Mouse (Mus musculus) MEL (cell line): ENCODE results near the gene Pak6. TPM values are rescaled to one million over a fixed set of nuclear protein-coding genes. Genes with fewer than 3 reads are reported as not detected.

ENCODE experiments used
- DNase-seq: peaks from one replicate; pipeline ENCODE4 v3.0.0; 2011; ENCODE audit warnings: low read depth, low spot score
- H3K27ac ChIP-seq: 2 replicates; pipeline ENCODE4 v1.5.1; 2012; ENCODE audit warnings: low read depth, mild to moderate bottlenecking, control low read depth, low read length, moderate library complexity; ENCODE audit not compliant: control insufficient read depth
- H3K27me3 ChIP-seq, 2 experiments: fragments of 150-350 bp in 1 of 2; sonication (generic) in 1 of 2; 2 replicates each; pipeline ENCODE4 v1.6.1; 2012; ENCODE audit warnings: low read length in 2 of 2, mild to moderate bottlenecking in 2 of 2, improper control_type of control experiment in 1 of 2, moderate library complexity in 1 of 2; ENCODE audit not compliant: insufficient read depth in 2 of 2, control insufficient read depth in 1 of 2
- H3K36me3 ChIP-seq, 2 experiments: 2 replicates each; pipeline ENCODE4 v1.6.1; 2012 to 2014; ENCODE audit warnings: low read length in 2 of 2, improper control_type of control experiment in 1 of 2, inconsistent platforms in 1 of 2, mild to moderate bottlenecking in 1 of 2; ENCODE audit not compliant: insufficient read depth in 2 of 2, control insufficient read depth in 1 of 2
- H3K4me1 ChIP-seq, 2 experiments: fragments of 150-350 bp in 1 of 2; sonication (generic) in 1 of 2; 2 replicates each; pipeline ENCODE4 v1.6.1; 2012; ENCODE audit warnings: low read length in 2 of 2, improper control_type of control experiment in 1 of 2, mild to moderate bottlenecking in 1 of 2; ENCODE audit not compliant: insufficient read depth in 2 of 2, control insufficient read depth in 1 of 2
- H3K4me3 ChIP-seq, 2 experiments: fragments of 150-350 bp in 1 of 2; sonication (generic) in 1 of 2; 2 replicates each; pipeline ENCODE4 v1.5.1; 2012; ENCODE audit warnings: low read depth in 2 of 2, low read length in 2 of 2, mild to moderate bottlenecking in 2 of 2, moderate library complexity in 2 of 2, control low read depth in 1 of 2, improper control_type of control experiment in 1 of 2; ENCODE audit not compliant: control insufficient read depth in 1 of 2, insufficient read depth in 1 of 2
- H3K79me2 ChIP-seq: 2 replicates; pipeline ENCODE4 v1.6.1; 2012; ENCODE audit warnings: mild to moderate bottlenecking, low read length, moderate library complexity; ENCODE audit not compliant: control insufficient read depth, poor library complexity, insufficient read depth
- H3K9ac ChIP-seq: 2 replicates; pipeline ENCODE4 v1.6.1; 2012; ENCODE audit warnings: low read depth, mild to moderate bottlenecking, control low read depth, low read length, moderate library complexity; ENCODE audit not compliant: control insufficient read depth, poor library complexity, severe bottlenecking
- H3K9me3 ChIP-seq: fragments of 150-350 bp; sonication (generic); replicated peaks from 2 replicates; pipeline ENCODE4 v1.6.1; 2012; ENCODE audit warnings: mild to moderate bottlenecking, low read length, improper control_type of control experiment, moderate library complexity; ENCODE audit not compliant: insufficient read depth
- CHD2 ChIP-seq: IDR thresholded peaks from 2 replicates; pipeline ENCODE4 v1.6.1; 2011; ENCODE audit warnings: low read length, improper control_type of control experiment
- ELF1 ChIP-seq: IDR thresholded peaks from 2 replicates; pipeline ENCODE4 v1.6.1; 2014; ENCODE audit warnings: low read depth, mild to moderate bottlenecking, inconsistent platforms, low read length, improper control_type of control experiment, moderate library complexity
- GABPA ChIP-seq: IDR thresholded peaks from 2 replicates; pipeline ENCODE4 v1.6.1; 2012; ENCODE audit warnings: low read depth, mild to moderate bottlenecking, inconsistent platforms, low read length, improper control_type of control experiment, moderate library complexity
- GATA1 ChIP-seq: IDR thresholded peaks from 2 replicates; pipeline ENCODE4 v1.6.1; 2011; ENCODE audit warnings: low read depth, low read length, improper control_type of control experiment
- JUND ChIP-seq: IDR thresholded peaks from 2 replicates; pipeline ENCODE4 v1.6.1; 2011; ENCODE audit warnings: low read depth, mild to moderate bottlenecking, improper control_type of control experiment, low read length
- MAFK ChIP-seq: IDR thresholded peaks from 2 replicates; pipeline ENCODE4 v1.6.1; 2011; ENCODE audit warnings: low read depth, mild to moderate bottlenecking, low read length, improper control_type of control experiment, borderline replicate concordance
- MAX ChIP-seq: IDR thresholded peaks from 2 replicates; pipeline ENCODE4 v1.6.1; 2011; ENCODE audit warnings: low read length, improper control_type of control experiment
- MXI1 ChIP-seq: IDR thresholded peaks from 2 replicates; pipeline ENCODE4 v1.6.1; 2011; ENCODE audit warnings: mild to moderate bottlenecking, low read depth, low read length, improper control_type of control experiment
- MYB ChIP-seq: IDR thresholded peaks from 2 replicates; pipeline ENCODE4 v1.6.1; 2011; ENCODE audit warnings: mild to moderate bottlenecking, low read depth, low read length, improper control_type of control experiment
- NELFE ChIP-seq: IDR thresholded peaks from 2 replicates; pipeline ENCODE4 v1.6.1; 2011; ENCODE audit warnings: low read depth, low read length, improper control_type of control experiment
- NRF1 ChIP-seq: IDR thresholded peaks from 2 replicates; pipeline ENCODE4 v1.6.1; 2014; ENCODE audit warnings: low read depth, mild to moderate bottlenecking, inconsistent platforms, low read length, improper control_type of control experiment, moderate library complexity; ENCODE audit not compliant: poor library complexity, insufficient read depth, severe bottlenecking
- POLR2A ChIP-seq, 2 experiments: IDR thresholded peaks; 2 replicates each; pipeline ENCODE4 v1.6.1; 2011 to 2012; ENCODE audit warnings: low read length in 2 of 2, mild to moderate bottlenecking in 2 of 2, control low read depth in 1 of 2, improper control_type of control experiment in 1 of 2, low read depth in 1 of 2, moderate library complexity in 1 of 2; ENCODE audit not compliant: control insufficient read depth in 1 of 2, insufficient read depth in 1 of 2, poor library complexity in 1 of 2
- POLR2AphosphoS5 ChIP-seq: IDR thresholded peaks from 2 replicates; pipeline ENCODE4 v1.6.1; 2012; ENCODE audit warnings: low read depth, borderline replicate concordance, mild to moderate bottlenecking, inconsistent platforms, low read length, moderate library complexity, mixed read lengths
- RAD21 ChIP-seq: IDR thresholded peaks from 2 replicates; pipeline ENCODE4 v1.6.1; 2011; ENCODE audit warnings: mild to moderate bottlenecking, low read depth, low read length, improper control_type of control experiment
- TAL1 ChIP-seq: IDR thresholded peaks from 2 replicates; pipeline ENCODE4 v1.6.1; 2012; ENCODE audit warnings: mild to moderate bottlenecking, inconsistent platforms, low read length, moderate library complexity, mixed read lengths
- TBP ChIP-seq: IDR thresholded peaks from 2 replicates; pipeline ENCODE4 v1.8.0; 2011; ENCODE audit warnings: low read depth, low read length, improper control_type of control experiment
- TCF12 ChIP-seq: IDR thresholded peaks from 2 replicates; pipeline ENCODE4 v1.6.1; 2014; ENCODE audit warnings: low read depth, mild to moderate bottlenecking, inconsistent platforms, low read length, improper control_type of control experiment, moderate library complexity
- ZC3H11A ChIP-seq: IDR thresholded peaks from 2 replicates; pipeline ENCODE4 v1.6.1; 2012; ENCODE audit warnings: low read depth, mild to moderate bottlenecking, inconsistent platforms, low read length, improper control_type of control experiment
- polyA plus RNA-seq, 2 experiments: library from polyadenylated mRNA; stranded (reverse) in 1 of 2; unstranded in 1 of 2; fragments of >175 nt in 1 of 2; fragments of >200 nt in 1 of 2; gene quantifications; 2 replicates each; pipeline versions ENCODE4 v1.2.1 to v1.2.4; 2012; ENCODE audit warnings: low replicate concordance in 2 of 2, low read depth in 1 of 2; ENCODE audit not compliant: insufficient read length in 2 of 2, insufficient read depth in 1 of 2, missing spikeins in 1 of 2
- total RNA-seq: library from RNA; depleted of rRNA; stranded (reverse); fragments of 300-350 nt; gene quantifications from 2 replicates; pipeline ENCODE4 v1.2.3, GENCODE M21; 2012

The Pak6 gene
- total and polyA plus RNA-seq, 3 experiments = 25.4 to 25.9 TPM; not detected in 1

GRCm38 (mm10) chr2:118686693-118687092 is 23.6 kb downstream of the Pak6 start:
- Histone ChIP-seq H3K4me3 (no peak overlapping the region), H3K36me3 (peaks cover 0 to 2% of the 10 kb centered on the region in 2 experiments; a peak in 1 of 4 replicates), H3K27me3 (no peaks in the 10 kb centered on the region), H3K9me3 (no peaks in the 10 kb centered on the region), H3K27ac (no peak overlapping the region), H3K79me2 (no peaks in the 10 kb centered on the region), H3K9ac (no peak overlapping the region), H3K4me1 (0 out of 4 replicates have a peak, but pooled peaks cover 0 to 4% of the 10 kb centered on the region in 2 experiments)
- DNase-seq = no peak
- TF ChIP-seq ZC3H11A (no peak), MXI1 (no peak), GABPA (no peak), TAL1 (no peak), NELFE (no peak)

GRCm38 (mm10) chr2:118687791-118688190 is 24.7 kb downstream of the Pak6 start:
- TF ChIP-seq NRF1 (no peak), POLR2A (IDR thresholded peaks at IDR 0.05; ENCODE audit: control insufficient read depth in 1 of 2, insufficient read depth in 1 of 2, low read depth in 1 of 2, low read length in 2 of 2, poor library complexity in 1 of 2) (no peak), CHD2 (no peak), GATA1 (no peak), POLR2AphosphoS5 (no peak), MAFK (no peak), TBP (no peak), MYB (no peak), MXI1 (no peak), JUND (no peak), RAD21 (no peak), TCF12 (no peak), ZC3H11A (no peak), ELF1 (no peak), MAX (no peak)

More at GRCm38 (mm10) chr2:118687791-118688190, 24.7 kb downstream of the Pak6 start:
- Histone ChIP-seq H3K36me3 (no peaks in the 10 kb centered on the region; a peak in 1 of 4 replicates), H3K4me1 (no peaks in the 10 kb centered on the region), H3K9me3 (no peaks in the 10 kb centered on the region), H3K79me2 (no peaks in the 10 kb centered on the region), H3K27ac (no peak overlapping the region), H3K9ac (no peak overlapping the region), H3K27me3 (no peaks in the 10 kb centered on the region), H3K4me3 (no peak overlapping the region)
- no peak for DNase-seq
